Mouse (Mus musculus) forebrain, embryonic 12.5 days (tissue): ENCODE measurements at regions not wholly inside any gene's neighbourhood (a gene's known extent, or its start where the extent isn't known, plus 50 kb on each side); places are given as distances from the start of the nearest gene placed in this dataset.
"Not testable (repeated sequence)": the region's sequence is repeated elsewhere in the genome, so short reads cannot be mapped to it uniquely, and the experiment has no call there.

Source experiments
- ATAC-seq: fragments of 200-750 bp; cut with Nextera tagmentation; 2 replicates; pipeline ENCODE4 v1.8.0; 2017; ENCODE audit warnings: moderate TSS enrichment; ENCODE audit not compliant: low FRiP score
- H3K27ac ChIP-seq: fragments of 300-500 bp; sonication (generic); 2 replicates; pipeline ENCODE4 v1.5.1; 2016; ENCODE audit warnings: mild to moderate bottlenecking
- H3K27me3 ChIP-seq: fragments of 300-500 bp; sonication (generic); 2 replicates; pipeline ENCODE4 v1.6.1; 2016; ENCODE audit warnings: mild to moderate bottlenecking
- H3K36me3 ChIP-seq: fragments of 300-500 bp; sonication (generic); replicated peaks from 2 replicates; pipeline ENCODE4 v1.6.1; 2016; ENCODE audit warnings: mild to moderate bottlenecking
- H3K4me1 ChIP-seq: fragments of 300-500 bp; sonication (generic); 2 replicates; pipeline ENCODE4 v1.6.1; 2016
- H3K4me2 ChIP-seq: fragments of 300-500 bp; sonication (generic); 2 replicates; pipeline ENCODE4 v1.6.1; 2016; ENCODE audit warnings: mild to moderate bottlenecking, moderate library complexity
- H3K4me3 ChIP-seq: fragments of 300-500 bp; sonication (generic); replicated peaks from 2 replicates; pipeline ENCODE4 v1.5.1; 2016; ENCODE audit warnings: mild to moderate bottlenecking
- H3K9ac ChIP-seq: fragments of 300-500 bp; sonication (generic); 2 replicates; pipeline ENCODE4 v1.6.1; 2016; ENCODE audit warnings: mild to moderate bottlenecking
- H3K9me3 ChIP-seq: fragments of 300-500 bp; sonication (generic); 2 replicates; pipeline ENCODE4 v1.6.1; 2016
- WGBS: fragments of 180-500 bp; shearing (Covaris S2); methylation state at CpG from one replicate; pipeline ENCODE4 v1.1.7; 2016; 5-methylcytosine and 5-hydroxymethylcytosine counted together

DNA sequence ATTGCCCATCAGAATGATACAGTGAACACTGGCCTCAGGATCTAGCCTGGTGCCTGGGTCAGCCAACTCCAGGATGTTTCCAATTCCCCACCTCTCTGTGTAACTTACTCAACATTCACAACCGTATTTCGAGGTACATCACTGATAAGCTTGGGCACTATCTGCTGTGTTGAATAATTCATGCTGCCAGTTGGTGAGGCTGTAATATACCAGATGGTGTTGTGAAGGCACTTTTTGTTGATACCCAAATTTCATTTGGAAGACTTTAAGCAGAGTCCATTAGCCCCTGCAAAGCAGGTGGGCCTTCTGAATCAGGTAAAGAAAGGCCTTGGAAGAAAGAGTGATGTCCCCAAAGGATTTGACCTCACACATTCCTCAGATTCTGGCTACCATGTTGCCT, 122.7 kb upstream of the Zfp746 start:
- no peak overlapping the region for H3K9ac ChIP-seq
- no peak overlapping the region for H3K4me3 ChIP-seq
- WGBS, result 97% methylated on average over 2 of the region's 2 CpGs
- H3K27me3 ChIP-seq, result no peaks in the 10 kb centered on the region
- no peaks in the 10 kb centered on the region for H3K9me3 ChIP-seq
- no peaks in the 10 kb centered on the region for H3K4me1 ChIP-seq
- no peaks in the 10 kb centered on the region for H3K36me3 ChIP-seq
- ATAC-seq, result no peak
- no peak overlapping the region for H3K4me2 ChIP-seq
- H3K27ac ChIP-seq, result no peak overlapping the region

GRCm38 (mm10) chr6:48205722-48206121, 119.3 kb upstream of the Zfp746 start:
- Histone ChIP-seq H3K4me2 (no peak overlapping the region), H3K27me3 (no peaks in the 10 kb centered on the region), H3K4me1 (no peaks in the 10 kb centered on the region), H3K27ac (no peak overlapping the region), H3K9ac (no peak overlapping the region), H3K9me3 (no peaks in the 10 kb centered on the region), H3K4me3 (no peak overlapping the region), H3K36me3 (no peaks in the 10 kb centered on the region)
- 93% methylated on average over 5 of the region's 5 CpGs for WGBS
- no peak for ATAC-seq

GRCm38 (mm10) chr6:48199951-48200350, 113.6 kb upstream of the Zfp746 start:
- H3K4me3 ChIP-seq, result no peak overlapping the region
- no peak for ATAC-seq
- H3K9ac ChIP-seq, result no peak overlapping the region
- H3K36me3 ChIP-seq, result no peaks in the 10 kb centered on the region
- 70% methylated on average over 3 of the region's 3 CpGs for WGBS
- no peak overlapping the region for H3K4me2 ChIP-seq
- H3K27me3 ChIP-seq, result no peaks in the 10 kb centered on the region
- H3K9me3 ChIP-seq, result no peaks in the 10 kb centered on the region
- H3K4me1 ChIP-seq, result 0 out of 2 replicates have a peak, but pooled peaks cover 2% of the 10 kb centered on the region
- no peak overlapping the region for H3K27ac ChIP-seq

DNA sequence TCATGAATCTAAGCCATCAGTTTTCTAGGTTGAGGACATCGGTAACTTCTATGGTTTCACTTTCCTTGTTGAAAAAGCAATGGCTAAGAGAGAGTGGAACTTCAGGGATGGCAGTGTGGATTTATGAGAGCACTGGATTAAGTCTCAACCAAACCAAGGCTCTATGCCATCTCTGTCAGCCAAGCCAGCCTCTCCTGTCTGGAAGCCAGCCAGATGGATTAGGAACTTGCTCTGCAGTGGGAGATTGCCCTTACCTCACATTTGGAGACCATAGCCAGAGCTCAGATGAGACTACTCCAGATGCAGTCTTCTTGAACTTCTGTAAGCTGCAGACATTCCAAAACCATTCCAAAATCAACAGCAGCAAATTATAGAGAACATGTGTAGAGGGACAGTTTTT, 112.4 kb upstream of the Zfp746 start:
- H3K27me3 ChIP-seq, result no peaks in the 10 kb centered on the region
- no peak for ATAC-seq
- no peaks in the 10 kb centered on the region for H3K36me3 ChIP-seq
- H3K9me3 ChIP-seq, result no peaks in the 10 kb centered on the region
- no peak overlapping the region for H3K4me2 ChIP-seq
- WGBS, result 100% methylated on average over 1 of the region's 1 CpGs
- no peak overlapping the region for H3K27ac ChIP-seq
- H3K4me1 ChIP-seq, result 0 out of 2 replicates have a peak, but pooled peaks cover 2% of the 10 kb centered on the region
- no peak overlapping the region for H3K4me3 ChIP-seq
- H3K9ac ChIP-seq, result no peak overlapping the region

GRCm38 (mm10) chr6:48197696-48198378, 111.4 kb upstream of the Zfp746 start:
- no peak overlapping the region for H3K27ac ChIP-seq
- no peak overlapping the region for H3K4me2 ChIP-seq
- no peaks in the 10 kb centered on the region for H3K27me3 ChIP-seq
- WGBS, result 67% methylated on average over 4 of the region's 4 CpGs
- no peak overlapping the region for H3K9ac ChIP-seq
- H3K4me1 ChIP-seq, result 0 out of 2 replicates have a peak, but pooled peaks cover 2% of the 10 kb centered on the region
- H3K9me3 ChIP-seq, result no peaks in the 10 kb centered on the region
- ATAC-seq, result no peak
- no peak overlapping the region for H3K4me3 ChIP-seq
- no peaks in the 10 kb centered on the region for H3K36me3 ChIP-seq

GRCm38 (mm10) chr6:48188363-48188762, 102.0 kb upstream of the Zfp746 start:
- not testable (repeated sequence) for H3K27me3 ChIP-seq, H3K9me3 ChIP-seq, H3K9ac ChIP-seq, H3K4me3 ChIP-seq, H3K36me3 ChIP-seq, H3K4me1 ChIP-seq, ATAC-seq, H3K4me2 ChIP-seq, H3K27ac ChIP-seq
- WGBS, result 68% methylated on average over 2 of the region's 2 CpGs

DNA sequence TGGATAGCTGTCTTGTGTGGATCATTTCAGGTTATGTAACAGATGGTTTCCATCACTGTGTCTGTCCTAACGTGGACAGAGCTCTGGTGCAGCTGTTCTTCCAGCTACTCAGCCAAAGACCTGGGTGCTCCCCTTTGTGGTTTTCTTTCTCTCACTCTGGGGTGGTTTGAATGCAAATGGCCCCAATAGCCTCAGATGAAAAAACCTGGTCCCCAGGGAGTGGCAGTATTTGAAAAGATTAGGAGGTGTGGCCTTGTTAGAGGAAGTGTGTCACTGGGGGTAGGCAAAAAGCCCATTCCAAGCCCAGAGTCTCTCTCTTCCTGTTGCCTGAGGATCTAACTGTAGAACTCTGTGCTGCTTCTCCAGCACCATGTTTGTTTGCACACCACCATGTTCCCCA, 98.9 kb upstream of the Zfp746 start:
- Histone ChIP-seq H3K36me3 (no peaks in the 10 kb centered on the region), H3K4me1 (no peaks in the 10 kb centered on the region), H3K9ac (no peak overlapping the region), H3K9me3 (no peaks in the 10 kb centered on the region), H3K27me3 (no peaks in the 10 kb centered on the region), H3K27ac (no peak overlapping the region), H3K4me2 (no peak overlapping the region), H3K4me3 (no peak overlapping the region)
- ATAC-seq, result no peak
- 33% methylated on average over 1 of the region's 1 CpGs for WGBS

GRCm38 (mm10) chr6:48178360-48179120, 92.1 kb upstream of the Zfp746 start:
- 0 out of 2 replicates have a peak overlapping the region, but pooled peaks have one; percentile 2 for H3K27ac ChIP-seq

DNA sequence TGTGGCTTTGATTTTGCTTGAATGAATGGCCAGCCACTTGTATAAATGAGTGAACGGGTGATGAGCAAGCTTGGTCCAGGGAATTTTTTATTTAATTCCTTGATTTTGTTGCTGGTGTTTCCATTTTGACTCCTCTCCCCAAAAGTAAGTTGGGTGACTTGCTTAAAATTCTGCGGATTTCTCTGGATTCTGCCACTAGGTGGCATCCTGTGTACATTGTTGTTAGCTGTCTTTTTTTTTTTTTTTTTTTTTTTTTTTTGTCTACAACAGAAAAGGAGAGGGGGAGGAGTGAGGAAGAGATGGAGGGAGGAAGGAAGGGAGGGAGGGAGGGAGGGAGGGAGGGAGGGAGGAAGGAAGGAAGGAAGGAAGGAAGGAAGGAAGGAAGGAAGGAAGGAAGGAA, 91.5 kb upstream of the Zfp746 start:
- Histone ChIP-seq H3K4me2 (no peak overlapping the region), H3K9me3 (no peaks in the 10 kb centered on the region), H3K4me3 (no peak overlapping the region), H3K27ac (no peak overlapping the region), H3K27me3 (no peaks in the 10 kb centered on the region), H3K9ac (0 out of 2 replicates have a peak overlapping the region, but pooled peaks have one; percentile 17), H3K36me3 (no peaks in the 10 kb centered on the region), H3K4me1 (0 out of 2 replicates have a peak, but pooled peaks cover 4% of the 10 kb centered on the region)
- no peak for ATAC-seq
- 9% methylated on average over 2 of the region's 2 CpGs for WGBS

More at GRCm38 (mm10) chr6:48178360-48179120, 92.1 kb upstream of the Zfp746 start:
- Histone ChIP-seq H3K4me2 (no peak overlapping the region), H3K9ac (0 out of 2 replicates have a peak overlapping the region, but pooled peaks have one; percentile 17), H3K27me3 (no peaks in the 10 kb centered on the region), H3K4me3 (no peak overlapping the region), H3K36me3 (no peaks in the 10 kb centered on the region), H3K9me3 (no peaks in the 10 kb centered on the region), H3K4me1 (0 out of 2 replicates have a peak, but pooled peaks cover 4% of the 10 kb centered on the region)
- 55% methylated on average over 3 of the region's 3 CpGs for WGBS
- no peak for ATAC-seq

DNA sequence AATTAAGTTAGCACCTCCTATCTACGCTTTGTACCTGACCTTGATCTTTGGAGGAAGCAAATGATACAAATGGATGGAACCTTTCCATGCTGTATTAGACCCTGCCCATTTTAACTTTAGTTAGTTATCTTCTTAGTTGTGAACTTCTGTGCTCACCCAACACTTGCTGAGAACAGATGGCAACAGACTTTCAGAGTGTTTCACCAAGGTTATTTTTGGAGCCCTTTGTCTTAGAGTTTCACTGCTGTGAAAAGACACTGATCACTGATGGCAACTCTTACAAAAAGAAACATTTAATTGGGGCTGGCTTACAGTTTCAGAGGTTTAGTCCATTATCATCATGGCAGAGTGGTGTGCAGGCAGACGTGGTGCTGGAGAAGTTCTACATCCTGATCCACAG, 88.8 kb upstream of the Zfp746 start:
- no peaks in the 10 kb centered on the region for H3K9me3 ChIP-seq
- WGBS, result 68% methylated on average over 2 of the region's 2 CpGs
- H3K4me2 ChIP-seq, result no peak overlapping the region
- no peak overlapping the region for H3K9ac ChIP-seq
- 0 out of 2 replicates have a peak, but pooled peaks cover 4% of the 10 kb centered on the region for H3K4me1 ChIP-seq
- no peak for ATAC-seq
- H3K27ac ChIP-seq, result no peak overlapping the region
- no peak overlapping the region for H3K4me3 ChIP-seq
- no peaks in the 10 kb centered on the region for H3K36me3 ChIP-seq
- no peaks in the 10 kb centered on the region for H3K27me3 ChIP-seq

DNA sequence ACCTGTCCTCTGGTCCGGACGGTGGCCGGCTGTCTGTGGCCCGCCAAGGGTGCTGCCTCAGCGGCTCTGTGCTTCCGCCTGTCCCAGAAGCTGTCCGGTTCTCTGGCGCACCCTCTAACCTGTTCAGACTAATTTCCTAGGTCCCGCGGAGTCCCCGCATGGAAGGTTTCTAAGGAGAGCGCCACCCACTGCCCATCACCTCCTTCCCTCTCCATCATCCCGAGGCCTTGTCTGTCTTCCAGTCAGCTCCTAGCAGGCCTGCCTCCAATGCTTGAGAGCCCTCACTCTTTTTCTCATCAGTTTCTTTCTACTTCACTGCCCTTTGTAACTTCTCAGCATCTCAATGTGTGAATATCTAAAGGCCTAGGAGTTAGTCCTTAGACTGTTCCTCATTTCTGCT, 86.4 kb upstream of the Zfp746 start:
- not testable (repeated sequence) for H3K27me3 ChIP-seq, H3K9ac ChIP-seq, H3K27ac ChIP-seq, ATAC-seq, H3K4me3 ChIP-seq, H3K9me3 ChIP-seq, H3K4me1 ChIP-seq, H3K4me2 ChIP-seq, H3K36me3 ChIP-seq
- WGBS, result 95% methylated on average over 9 of the region's 13 CpGs

DNA sequence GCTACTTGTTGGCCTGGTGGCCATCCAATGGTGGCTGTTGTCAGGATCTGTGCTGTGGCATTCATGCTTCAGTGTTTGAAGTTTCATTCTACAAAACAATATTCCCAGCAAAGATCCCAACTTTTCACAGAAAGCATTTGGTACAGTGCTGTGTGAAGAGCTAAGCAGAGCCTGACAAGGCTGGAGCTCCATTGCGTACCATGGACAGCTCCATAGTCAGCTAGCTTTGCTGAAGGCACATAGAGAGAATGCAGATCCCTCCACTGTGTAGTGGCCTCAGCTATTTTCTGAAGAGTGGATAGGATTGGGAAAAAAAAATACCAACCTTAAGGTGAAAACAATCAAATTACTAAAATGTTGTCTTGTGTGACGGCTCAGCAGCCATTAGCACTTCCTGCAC, 50.5 kb upstream of the Zfp746 start:
- Histone ChIP-seq H3K4me3 (no peak overlapping the region), H3K36me3 (no peaks in the 10 kb centered on the region), H3K27me3 (no peaks in the 10 kb centered on the region), H3K4me2 (no peak overlapping the region), H3K4me1 (no peaks in the 10 kb centered on the region), H3K27ac (no peak overlapping the region), H3K9me3 (no peaks in the 10 kb centered on the region), H3K9ac (no peak overlapping the region)
- no peak for ATAC-seq
- WGBS, result 69% methylated on average over 2 of the region's 2 CpGs
